Mouse (Mus musculus) lung, embryonic 16.5 days (tissue): ENCODE results near the gene Sh3gl1. TPM values are rescaled to one million over a fixed set of nuclear protein-coding genes. Genes with fewer than 3 reads are reported as not detected.

Experiments used
- ATAC-seq: fragments of 200-750 bp; cut with Nextera tagmentation; 2 replicates; pipeline ENCODE4 v1.8.0; 2017; ENCODE audit warnings: low read depth, mild to moderate bottlenecking, moderate library complexity
- H3K27ac ChIP-seq: fragments of 300-500 bp; sonication (generic); 2 replicates; pipeline ENCODE4 v1.5.1; 2014; ENCODE audit warnings: mild to moderate bottlenecking, control low read depth, low read length
- H3K27me3 ChIP-seq: fragments of 300-500 bp; sonication (generic); 2 replicates; pipeline ENCODE4 v1.6.1; 2014; ENCODE audit warnings: low read depth, low read length, mixed read lengths; ENCODE audit not compliant: control insufficient read depth, insufficient read depth
- H3K36me3 ChIP-seq: fragments of 300-500 bp; sonication (generic); 2 replicates; pipeline ENCODE4 v1.6.1; 2014; ENCODE audit warnings: low read length; ENCODE audit not compliant: control insufficient read depth, insufficient read depth
- H3K4me1 ChIP-seq: fragments of 300-500 bp; sonication (generic); replicated peaks from 2 replicates; pipeline ENCODE4 v1.6.1; 2014; ENCODE audit warnings: low read length, mixed read lengths; ENCODE audit not compliant: control insufficient read depth, insufficient read depth
- H3K4me2 ChIP-seq: fragments of 300-500 bp; sonication (generic); 2 replicates; pipeline ENCODE4 v1.6.1; 2014; ENCODE audit warnings: low read depth, low read length, control low read depth
- H3K4me3 ChIP-seq: fragments of 300-500 bp; sonication (generic); 2 replicates; pipeline ENCODE4 v1.5.1; 2014; ENCODE audit warnings: mild to moderate bottlenecking, low read length, control low read depth
- H3K9ac ChIP-seq: fragments of 300-500 bp; sonication (generic); 2 replicates; pipeline ENCODE4 v1.6.1; 2014; ENCODE audit warnings: low read length, control low read depth
- H3K9me3 ChIP-seq: fragments of 300-500 bp; sonication (generic); 2 replicates; pipeline ENCODE4 v1.6.1; 2016; ENCODE audit warnings: low read length; ENCODE audit not compliant: control insufficient read depth
- WGBS: fragments of 180-500 bp; shearing (Covaris S2); extraction: QIAGEN DNeasy Blood & Tissue Kit; methylation state at CpG from one replicate; pipeline ENCODE4 v1.1.7; 2014; 5-methylcytosine and 5-hydroxymethylcytosine counted together
- polyA plus RNA-seq: library from polyadenylated mRNA; unstranded; fragments of >200 nt; fragmentation: Nextera tagmentation; extraction: Ambion mirVana; gene quantifications from 2 replicates; pipeline ENCODE4 v1.2.1, GENCODE M21; 2015

Gene Sh3gl1
- polyA plus RNA-seq, 1 experiment from 2014 or later: 166 TPM

GRCm38 (mm10) chr17:56008356-56009087 is 27.9 kb downstream of the Sh3gl1 start:
- peak overlapping the region; percentile 82 for H3K9ac ChIP-seq

DNA sequence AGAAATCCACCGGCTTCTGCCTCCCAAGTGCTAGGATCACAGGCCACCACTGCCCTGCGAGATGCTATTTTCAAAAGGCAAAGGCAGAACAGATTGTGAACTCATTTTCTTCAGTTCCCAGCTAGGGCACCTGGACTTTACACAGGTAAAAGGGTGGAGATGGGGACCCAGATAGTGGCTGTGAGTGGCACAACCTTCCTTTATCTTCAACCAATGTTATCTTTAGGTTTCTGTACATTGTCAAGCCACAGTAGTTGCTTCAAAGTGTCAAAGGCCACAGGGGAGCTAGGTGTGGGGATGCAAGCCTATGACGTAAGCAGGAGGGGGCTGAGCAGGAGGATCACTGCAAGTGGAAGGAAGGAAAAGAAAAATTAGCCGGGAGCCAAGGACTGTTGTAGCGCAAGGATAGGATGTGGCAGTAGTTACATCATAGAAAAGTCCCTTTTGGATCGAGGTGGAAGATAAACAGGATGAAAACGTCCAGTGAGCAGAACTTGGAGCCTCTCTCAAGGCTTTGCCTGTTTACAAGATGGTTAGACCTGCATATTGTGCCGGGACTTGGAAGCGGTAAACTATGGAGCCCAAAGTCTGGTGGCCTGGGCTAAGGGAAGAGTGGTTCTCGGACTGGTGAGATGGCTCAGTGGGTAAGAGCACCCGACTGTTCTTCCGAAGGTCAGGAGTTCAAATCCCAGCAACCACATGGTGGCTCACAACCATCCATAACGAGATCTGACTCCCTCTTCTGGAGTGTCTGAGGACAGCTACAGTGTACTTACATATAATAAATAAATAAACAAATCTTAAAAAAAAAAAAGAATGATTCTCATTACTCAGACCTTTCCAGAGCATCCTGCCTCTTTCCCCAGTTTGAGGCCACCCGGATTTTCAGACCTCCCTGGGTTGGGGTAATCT is 28.7 kb downstream of the Sh3gl1 start:
- Histone ChIP-seq H3K4me3 (peak overlapping the region; percentile 84), H3K36me3 (peaks cover 10% of the 10 kb centered on the region; the same call in 1 of the 2 replicates), H3K4me2 (peak overlapping the region; percentile 99), H3K27ac (peak overlapping the region; percentile 79), H3K4me1 (peaks cover 16% of the 10 kb centered on the region), H3K9me3 (no peaks in the 10 kb centered on the region), H3K9ac (peak overlapping the region; percentile 55), H3K27me3 (no peaks in the 10 kb centered on the region)
- ATAC-seq: no peak; the same call in 1 of the 2 replicates
- 18% methylated on average over 13 of the region's 14 CpGs for WGBS

More at GRCm38 (mm10) chr17:56008356-56009087, 27.9 kb downstream of the Sh3gl1 start:
- Histone ChIP-seq H3K27me3 (no peaks in the 10 kb centered on the region), H3K4me1 (peaks cover 16% of the 10 kb centered on the region), H3K9me3 (peaks cover 1% of the 10 kb centered on the region; the same call in 1 of the 2 replicates), H3K4me2 (peak overlapping the region; percentile 99), H3K4me3 (peak overlapping the region; percentile 84), H3K27ac (peak overlapping the region; percentile 92), H3K36me3 (peaks cover 16% of the 10 kb centered on the region)
- peak; percentile 94 for ATAC-seq
- under 1% methylated on average over 21 of the region's 21 CpGs for WGBS

- H3K27ac ChIP-seq: peak overlapping the region; percentile 79; the same call in 1 of the 2 replicates
- no peak for ATAC-seq
- WGBS: 45% methylated on average over 10 of the region's 10 CpGs
Observed at GRCm38 (mm10) chr17:56006956-56007355, 29.5 kb downstream of the Sh3gl1 start.

DNA sequence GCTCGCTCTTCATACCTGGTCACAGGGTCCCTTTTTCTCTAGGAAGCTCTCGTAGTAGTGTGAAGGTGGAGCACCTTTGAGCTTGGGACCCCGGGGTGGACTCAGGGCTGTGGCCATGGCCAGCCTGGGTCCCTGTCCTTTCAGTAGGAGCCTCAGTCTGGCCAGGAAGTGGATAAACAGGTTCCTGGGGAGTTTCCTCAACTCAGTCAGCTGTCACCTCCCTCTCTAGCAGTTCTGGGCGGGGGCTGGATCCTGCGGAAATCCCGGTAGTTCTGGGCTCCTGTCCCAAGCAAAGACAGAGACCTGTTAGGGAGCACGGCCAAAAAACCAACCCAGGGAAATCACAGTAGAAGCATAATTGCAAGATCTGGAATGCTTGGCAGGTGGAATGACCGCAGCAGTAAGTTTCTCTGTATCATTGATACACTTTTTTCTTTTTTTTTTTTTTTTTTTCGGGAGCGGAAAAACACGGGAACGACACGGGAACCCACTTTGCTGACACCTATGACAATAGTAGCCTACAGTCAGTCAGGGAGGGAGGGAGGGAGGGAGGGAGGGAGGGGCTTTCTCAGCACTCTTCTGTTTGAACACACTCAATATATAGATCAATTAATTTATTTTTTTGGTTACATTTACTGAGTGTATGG is 30.9 kb downstream of the Sh3gl1 start, which contains the start of the genes Stap2 and Mpnd:
Gene Stap2, minus strand, starts transcription at position 170 of the 647 bp plus-strand sequence.
Gene Mpnd, plus strand, starts transcription at position 297 of the 647 bp plus-strand sequence.
- ATAC-seq: no peak
- H3K9ac ChIP-seq: peak within 1 kb of the TSS; percentile 62
- H3K9me3 ChIP-seq: no peaks in the 10 kb centered on the region
- peak within 1 kb of the TSS; percentile 45 for H3K27ac ChIP-seq
- peaks cover 4% of the 10 kb centered on the region; the same call in 1 of the 2 replicates for H3K27me3 ChIP-seq
- 21% methylated on average over 13 of the region's 13 CpGs for WGBS
- H3K36me3 ChIP-seq: no peaks in the 10 kb centered on the region
- peaks cover 15% of the 10 kb centered on the region for H3K4me1 ChIP-seq
- H3K4me2 ChIP-seq: peak within 1 kb of the TSS; percentile 49
- peak within 1 kb of the TSS; percentile 41 for H3K4me3 ChIP-seq

More at GRCm38 (mm10) chr17:56006956-56007355, 29.5 kb downstream of the Sh3gl1 start:
- peak overlapping the region; percentile 99; the same call in 1 of the 2 replicates for H3K4me2 ChIP-seq
- peaks cover 7% of the 10 kb centered on the region; the same call in 1 of the 2 replicates for H3K36me3 ChIP-seq
- H3K4me1 ChIP-seq: peaks cover 16% of the 10 kb centered on the region
- no peaks in the 10 kb centered on the region for H3K9me3 ChIP-seq
- H3K9ac ChIP-seq: no peak overlapping the region; the same call in 1 of the 2 replicates
- H3K27me3 ChIP-seq: no peaks in the 10 kb centered on the region
- H3K4me3 ChIP-seq: no peak overlapping the region

DNA sequence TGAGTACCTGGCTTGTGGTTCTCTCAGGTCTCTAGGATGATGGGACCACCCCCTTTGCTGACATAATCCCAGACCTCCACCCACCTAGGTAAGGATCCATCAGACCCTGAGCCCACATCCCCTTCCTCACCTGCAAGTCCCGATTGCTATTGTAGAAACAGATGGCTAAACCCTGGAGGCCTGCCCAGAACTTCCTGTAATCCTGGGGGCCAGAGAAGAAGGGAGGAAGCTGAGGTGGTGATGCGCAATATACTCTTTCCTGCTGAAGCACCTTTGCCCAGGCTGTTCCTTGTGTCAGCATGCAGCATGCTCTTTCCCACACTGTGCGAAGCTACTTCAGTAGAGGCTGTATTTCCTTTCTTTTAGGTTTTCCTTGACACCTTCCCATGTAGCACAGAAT is 33.4 kb downstream of the Sh3gl1 start:
- Histone ChIP-seq H3K4me3 (no peak overlapping the region), H3K4me2 (no peak overlapping the region), H3K9ac (no peak overlapping the region), H3K4me1 (peaks cover 6% of the 10 kb centered on the region), H3K27ac (no peak overlapping the region), H3K27me3 (peaks cover 6% of the 10 kb centered on the region; the same call in 1 of the 2 replicates), H3K36me3 (no peaks in the 10 kb centered on the region), H3K9me3 (no peaks in the 10 kb centered on the region)
- 71% methylated on average over 3 of the region's 3 CpGs for WGBS
- ATAC-seq: no peak

- no peaks in the 10 kb centered on the region for H3K9me3 ChIP-seq
- peak overlapping the region; percentile 1; the same call in 1 of the 2 replicates for H3K4me2 ChIP-seq
Observed at GRCm38 (mm10) chr17:55999794-56000499, 36.5 kb downstream of the Sh3gl1 start.

GRCm38 (mm10) chr17:55996007-55996406 is 40.4 kb downstream of the Sh3gl1 start:
- Histone ChIP-seq H3K9ac (no peak overlapping the region), H3K4me3 (no peak overlapping the region), H3K36me3 (no peaks in the 10 kb centered on the region), H3K9me3 (no peaks in the 10 kb centered on the region), H3K4me2 (no peak overlapping the region), H3K27me3 (peaks cover 6% of the 10 kb centered on the region; the same call in 1 of the 2 replicates), H3K27ac (no peak overlapping the region), H3K4me1 (no peaks in the 10 kb centered on the region)
- no peak for ATAC-seq
- WGBS: 76% methylated on average over 15 of the region's 15 CpGs

More at GRCm38 (mm10) chr17:55999794-56000499, 36.5 kb downstream of the Sh3gl1 start:
- H3K36me3 ChIP-seq: no peaks in the 10 kb centered on the region
- WGBS: 12% methylated on average over 30 of the region's 30 CpGs
- no peak overlapping the region for H3K4me3 ChIP-seq
- H3K27me3 ChIP-seq: peaks cover 6% of the 10 kb centered on the region; the same call in 1 of the 2 replicates
- peak; percentile 29; the same call in 1 of the 2 replicates for ATAC-seq
- no peak overlapping the region for H3K27ac ChIP-seq
- H3K9ac ChIP-seq: no peak overlapping the region
- no peaks in the 10 kb centered on the region for H3K4me1 ChIP-seq

- ATAC-seq: no peak
- no peak overlapping the region for H3K4me3 ChIP-seq
- H3K4me1 ChIP-seq: peaks cover 5% of the 10 kb centered on the region; the same call in 1 of the 2 replicates
- H3K36me3 ChIP-seq: no peaks in the 10 kb centered on the region
- H3K27me3 ChIP-seq: peaks cover 4% of the 10 kb centered on the region; the same call in 1 of the 2 replicates
- no peak overlapping the region for H3K27ac ChIP-seq
- WGBS: 79% methylated on average over 8 of the region's 8 CpGs
- no peak overlapping the region for H3K4me2 ChIP-seq
- H3K9me3 ChIP-seq: no peaks in the 10 kb centered on the region
- no peak overlapping the region for H3K9ac ChIP-seq
Observed at GRCm38 (mm10) chr17:55990278-55990898, 46.0 kb downstream of the Sh3gl1 start.
